Mouse (Mus musculus) liver (tissue): Measurements from ENCODE around the gene Mtmr10.

Source experiments
- DNase-seq: peaks from one replicate; pipeline ENCODE4 v3.0.0-alpha.2; 2020; ENCODE audit warnings: mixed read lengths

Gene Mtmr10

DNA sequence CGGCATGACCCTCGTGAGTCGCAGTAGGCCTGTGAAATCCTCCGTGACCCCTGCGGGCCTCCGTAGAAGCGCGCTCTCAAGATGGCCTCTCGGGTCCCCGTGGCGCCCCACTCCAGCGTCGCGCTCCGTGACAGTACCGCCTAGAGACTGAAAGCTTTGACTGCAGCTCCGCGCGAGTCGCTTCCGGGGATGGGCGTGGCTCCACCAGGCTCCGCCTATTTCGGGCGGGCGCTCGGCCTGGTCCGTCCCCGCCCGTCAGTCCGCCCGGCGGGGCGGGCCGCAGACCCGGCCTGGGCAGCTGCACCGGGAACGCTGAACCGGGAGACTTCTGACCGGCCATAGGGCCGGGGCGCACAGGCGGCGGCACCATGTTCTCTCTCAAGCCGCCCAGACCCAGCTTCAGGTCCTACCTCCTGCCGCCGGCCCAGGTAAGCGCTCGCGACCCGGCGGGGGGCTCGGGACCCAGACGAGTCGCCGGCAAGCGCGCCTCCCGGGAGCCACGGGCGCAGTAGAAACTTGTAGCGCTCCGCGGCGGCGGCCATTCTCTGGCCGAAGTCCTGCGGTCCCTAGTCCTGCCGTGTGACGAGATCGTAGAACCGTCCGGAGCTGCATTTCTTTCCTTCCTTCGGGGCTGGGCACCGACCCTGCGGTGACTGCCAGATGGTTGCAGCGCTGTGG is at the start of gene Mtmr10:
TSS of gene Mtmr10 (plus strand) at position 240 of the 678 bp plus-strand sequence.
- DNase-seq = peak; percentile 97

DNA sequence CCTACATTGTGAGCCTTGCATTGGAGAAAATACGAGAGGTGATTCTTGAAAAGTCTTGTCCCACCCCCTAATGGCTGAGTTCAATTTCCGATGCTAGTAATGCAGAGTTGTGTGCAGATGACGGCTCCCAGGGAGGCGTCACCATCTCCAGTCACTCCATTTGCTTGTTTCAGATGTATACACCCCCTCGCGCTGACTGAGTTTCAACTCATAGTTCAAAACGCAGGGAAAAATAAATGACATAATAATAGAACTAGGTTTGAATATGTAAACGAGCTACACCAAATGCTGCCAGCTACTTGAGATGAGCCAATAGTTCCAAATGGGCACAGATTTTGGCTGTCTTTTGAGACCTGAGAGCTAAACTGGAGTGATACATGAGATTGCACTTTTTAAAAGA is 49.7 kb upstream of the Mtmr10 start:
- no peak for DNase-seq

DNA sequence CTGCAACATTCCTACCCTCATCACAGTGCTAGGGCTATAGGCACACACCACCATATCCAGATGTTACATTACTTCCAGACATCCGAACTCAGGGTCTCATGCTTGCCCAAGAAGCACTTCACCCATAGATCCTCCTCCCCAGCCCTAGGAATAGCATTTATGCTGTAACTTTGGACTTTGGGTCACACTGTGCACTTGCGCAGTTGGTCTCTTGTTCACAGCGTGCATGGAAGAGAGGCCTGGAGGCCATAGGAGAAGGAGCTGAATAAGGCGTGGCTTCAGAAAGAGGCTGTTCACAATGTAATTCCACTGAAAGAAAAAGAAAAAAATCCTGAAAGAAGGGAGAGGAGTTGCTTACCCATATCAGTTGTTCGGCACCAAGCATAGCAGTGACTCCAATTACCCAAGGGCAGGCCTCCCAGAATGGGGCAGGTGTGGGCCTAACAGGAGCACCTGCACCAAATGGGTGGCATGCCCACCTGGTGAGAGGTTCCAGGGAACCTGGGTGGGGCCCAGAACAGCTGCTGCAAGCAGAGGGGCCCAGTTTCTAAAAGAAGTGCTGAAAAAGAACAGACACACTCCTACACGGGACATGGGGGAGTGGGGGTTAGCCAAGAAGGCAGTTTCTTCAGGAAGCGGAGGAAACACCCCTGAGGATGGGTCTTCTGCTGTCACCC is 48.9 kb upstream of the Mtmr10 start:
- no peak for DNase-seq

DNA sequence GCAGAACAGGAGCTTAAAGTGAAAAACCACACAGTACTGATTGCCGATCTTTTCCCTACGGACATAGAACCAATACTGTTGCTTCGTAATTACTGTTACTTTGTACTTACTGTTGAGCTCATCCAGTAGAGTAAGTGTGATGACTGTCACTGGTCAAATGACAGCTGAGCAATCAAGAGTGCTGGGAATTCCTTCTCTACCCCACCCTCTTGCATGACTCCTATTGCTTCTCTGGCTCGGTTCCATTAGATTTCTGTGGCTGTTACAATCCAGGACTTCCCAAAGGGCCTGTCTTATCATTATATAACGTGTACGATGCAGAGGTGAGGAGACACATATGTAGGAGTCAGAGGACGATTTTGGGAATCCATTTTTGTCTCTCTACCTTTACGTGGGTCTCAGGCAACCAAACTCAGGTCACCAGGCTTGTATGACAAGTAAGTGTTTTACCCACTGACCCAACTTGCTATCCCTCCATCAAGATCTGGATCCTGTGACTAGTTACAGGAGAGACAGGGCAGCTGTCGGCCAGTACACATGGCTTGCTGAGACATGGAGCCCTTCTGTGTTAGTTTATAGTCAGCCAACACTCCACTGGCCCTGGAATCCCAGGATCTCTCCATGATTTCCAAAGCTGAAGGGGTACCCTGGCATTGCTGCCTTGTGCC is 48.2 kb upstream of the Mtmr10 start:
- DNase-seq = no peak

DNA sequence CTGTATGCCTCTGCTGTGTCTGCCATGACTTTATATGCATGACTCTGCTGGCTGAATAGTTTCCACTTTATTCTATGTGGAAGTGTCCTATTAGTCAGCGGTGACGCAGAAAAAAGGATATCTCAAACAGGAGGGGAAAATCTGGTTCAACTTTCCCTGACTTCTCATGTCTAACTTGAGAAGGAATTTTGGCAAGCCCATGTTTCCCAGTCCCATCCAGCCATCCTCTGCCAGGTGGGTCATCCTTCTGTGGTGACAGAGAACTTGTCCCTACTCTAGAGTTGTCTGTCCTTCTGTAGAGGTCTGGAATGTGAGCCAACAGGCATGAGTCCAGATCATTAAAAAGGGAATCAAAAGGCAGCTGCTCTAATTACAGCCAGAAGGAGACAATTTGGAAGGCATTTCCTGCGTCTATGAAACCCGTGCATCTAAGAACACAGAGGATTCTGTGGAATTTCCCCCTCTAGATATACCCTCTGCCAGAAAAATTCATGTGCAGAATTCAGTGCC is 47.6 kb upstream of the Mtmr10 start:
- no peak for DNase-seq

DNA sequence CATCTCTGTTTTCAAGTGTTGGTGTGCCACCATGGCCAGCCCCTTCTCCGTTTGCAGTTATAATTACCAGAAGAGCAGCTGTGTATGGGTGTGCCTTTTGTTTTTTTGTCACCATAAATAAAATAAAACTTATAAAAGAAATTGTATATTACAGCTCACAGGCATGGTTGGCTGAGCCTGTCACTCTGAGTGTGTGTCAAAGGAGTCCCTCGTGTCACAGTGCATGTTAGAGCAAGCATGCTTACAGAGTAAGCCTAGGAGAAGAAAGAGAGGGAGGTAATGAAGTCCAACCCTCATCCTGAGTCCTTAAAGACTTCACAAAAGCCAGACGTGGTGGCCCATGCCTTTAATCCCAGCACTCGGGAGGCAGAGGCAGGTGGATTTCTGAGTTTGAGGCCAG is 45.0 kb upstream of the Mtmr10 start:
- DNase-seq = no peak

DNA sequence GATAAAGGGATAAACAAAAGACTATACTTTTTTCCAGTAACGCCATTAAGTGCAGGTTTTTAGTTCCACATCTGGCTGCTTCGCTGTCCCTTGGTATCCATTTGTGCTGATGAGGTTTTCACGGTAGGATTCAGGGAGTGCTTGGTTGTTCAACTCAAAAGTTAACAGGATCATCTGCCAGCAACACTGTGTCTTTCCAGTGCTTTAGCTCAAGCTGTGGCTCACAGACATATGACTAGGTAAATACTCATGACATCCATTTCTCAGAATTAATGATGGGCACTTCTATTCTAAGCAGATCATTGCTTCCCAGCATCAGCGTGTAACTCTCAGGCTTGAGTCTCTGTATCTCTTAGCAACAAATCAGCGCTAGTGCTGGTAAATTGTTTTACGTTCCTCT is 43.1 kb upstream of the Mtmr10 start:
- no peak for DNase-seq

DNA sequence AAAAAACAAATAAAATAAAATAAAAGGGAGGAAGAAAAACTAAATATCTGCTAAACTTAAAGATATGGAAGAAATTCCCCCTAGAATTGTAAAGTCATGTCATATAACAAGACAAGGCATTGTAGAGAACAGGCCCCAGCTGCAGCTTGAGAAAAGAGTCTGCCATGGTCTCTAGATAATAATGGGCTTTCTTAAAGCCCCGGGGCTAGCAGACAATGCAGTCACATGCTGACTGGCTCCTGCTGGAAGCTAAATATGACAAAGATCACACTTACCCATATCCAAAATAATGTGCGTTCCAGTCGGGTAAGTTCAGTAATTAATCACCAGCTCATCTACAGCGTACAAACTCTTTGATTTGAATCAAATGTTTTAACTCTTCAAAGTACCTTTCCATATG is 40.7 kb upstream of the Mtmr10 start:
- DNase-seq = no peak

DNA sequence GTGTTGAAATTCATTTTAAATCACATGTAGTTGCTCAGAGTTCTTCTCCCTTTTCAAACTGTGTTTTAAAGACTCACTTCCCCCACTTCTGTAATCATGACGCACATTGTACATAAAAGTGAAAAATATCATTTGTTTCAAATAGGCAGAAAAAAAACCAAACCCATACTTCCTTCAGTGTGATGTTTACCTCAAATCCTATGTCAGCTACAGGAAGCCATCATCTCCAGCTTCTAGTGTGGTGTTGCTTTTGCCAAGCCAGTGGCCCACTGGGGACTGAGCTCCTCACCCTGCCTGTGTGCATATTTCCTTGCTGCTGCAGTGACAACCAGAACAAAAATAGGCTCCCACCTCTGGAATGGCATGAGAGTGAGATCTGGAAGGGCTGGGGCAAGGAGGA is 39.1 kb upstream of the Mtmr10 start:
- DNase-seq = no peak

DNA sequence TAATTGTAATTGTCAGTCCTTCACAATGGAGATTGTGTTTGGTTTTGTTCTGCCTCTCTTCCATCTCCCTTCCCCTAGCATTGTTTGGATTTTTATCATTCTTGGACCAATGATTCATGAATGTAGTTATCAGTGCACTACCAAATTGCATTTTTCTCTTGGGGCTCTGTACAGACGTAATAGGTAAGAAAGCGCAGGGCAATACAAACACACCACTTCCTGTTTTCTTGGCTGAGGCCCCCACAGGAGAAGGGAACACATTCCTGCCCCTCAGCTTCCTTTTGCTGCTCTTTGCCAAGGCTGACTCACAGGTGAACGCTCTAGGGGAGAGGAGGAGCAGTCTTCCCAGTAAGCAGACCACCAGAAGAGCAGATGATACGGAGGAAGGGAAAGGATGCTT is 37.7 kb upstream of the Mtmr10 start:
- DNase-seq = no peak

DNA sequence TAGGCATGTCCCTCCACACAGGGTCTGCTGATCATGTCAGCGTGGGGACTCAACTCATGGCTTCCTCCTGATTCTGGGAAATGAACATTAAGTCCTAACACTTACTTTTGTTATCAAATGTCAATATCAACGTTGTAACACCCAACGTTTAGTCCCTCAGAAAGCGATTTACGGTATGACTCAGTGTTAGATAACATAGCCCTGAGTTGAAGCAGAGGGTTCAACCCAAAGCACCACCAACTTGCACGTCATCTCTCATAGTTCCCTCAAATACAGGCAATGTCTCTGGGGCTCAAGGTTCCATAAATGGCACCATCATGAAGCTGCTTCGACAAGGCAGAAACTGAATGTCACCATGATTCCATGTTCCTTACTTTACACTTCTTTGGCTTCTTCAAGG is 37.0 kb upstream of the Mtmr10 start:
- DNase-seq = no peak

DNA sequence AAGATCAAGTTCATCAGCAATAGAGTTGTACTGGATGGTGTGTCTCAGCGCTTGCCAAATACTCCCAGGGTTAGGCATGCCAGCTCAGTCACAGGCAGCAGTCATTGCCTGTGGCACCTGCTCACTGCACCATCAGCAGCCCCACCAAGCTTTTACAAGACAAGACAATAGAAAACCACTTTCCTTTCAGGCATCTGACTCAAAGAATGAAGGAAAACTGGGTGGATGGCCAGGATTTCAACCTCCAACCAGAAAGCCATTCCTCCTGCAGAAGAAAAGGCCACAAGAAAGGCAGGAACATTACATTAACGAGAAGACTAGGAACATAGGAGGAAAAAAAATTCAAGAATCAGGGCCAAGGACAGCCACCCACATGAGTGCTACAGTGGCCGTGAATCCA is 33.7 kb upstream of the Mtmr10 start:
- no peak for DNase-seq

DNA sequence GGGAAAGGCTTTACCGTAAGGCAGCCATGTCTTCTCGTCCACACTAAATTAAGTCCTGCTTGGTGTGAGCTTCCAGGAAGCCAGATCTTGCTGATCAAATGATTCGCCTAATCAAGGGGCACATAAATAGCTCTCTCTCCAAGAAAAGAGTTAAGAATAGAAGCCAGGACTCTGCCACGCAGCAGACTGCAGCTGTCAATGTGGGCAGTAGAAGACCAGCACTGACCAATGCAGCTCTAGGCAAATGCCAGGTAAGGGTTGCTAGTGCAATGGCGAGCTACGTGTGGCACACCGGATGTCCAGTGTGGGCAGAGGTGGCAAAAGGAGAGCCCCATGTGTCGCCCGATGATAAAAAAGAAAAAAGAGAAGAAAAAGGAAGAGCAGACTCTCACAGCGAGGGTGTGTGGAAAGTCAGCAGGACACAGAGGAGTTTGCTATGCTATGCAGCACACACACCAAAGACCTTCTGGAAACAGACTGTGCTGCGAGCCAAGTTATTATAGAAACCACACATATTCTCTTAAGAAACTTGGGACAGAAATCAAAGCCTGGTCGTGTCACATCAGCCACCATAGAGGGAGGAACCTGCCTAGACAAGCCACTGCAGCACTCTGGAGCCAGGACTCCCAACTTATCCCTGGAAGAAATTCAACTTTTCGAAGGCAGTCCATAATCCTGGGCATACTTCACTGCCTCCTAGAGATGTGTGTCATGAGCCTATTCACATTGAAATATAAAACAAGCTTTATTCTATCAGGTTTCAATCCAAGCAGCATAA is 21.8 kb upstream of the Mtmr10 start:
- no peak for DNase-seq

DNA sequence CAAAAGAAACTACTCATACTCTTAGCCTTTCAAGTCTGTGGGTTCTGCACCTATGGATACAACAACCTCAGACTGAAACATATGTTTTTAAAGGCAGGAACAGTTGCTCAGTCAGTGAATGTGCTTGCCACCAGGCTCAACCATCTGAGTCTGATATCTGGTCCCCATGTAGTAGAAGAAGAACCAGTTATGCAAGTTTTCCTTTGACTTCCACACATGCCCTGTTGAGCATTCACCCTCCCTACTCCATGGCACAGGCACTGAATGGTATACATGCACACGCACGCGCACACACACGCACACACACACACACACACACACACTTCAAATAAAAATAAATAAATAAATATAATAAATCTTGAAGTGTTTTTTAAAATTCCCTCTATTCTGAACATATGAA is 20.9 kb upstream of the Mtmr10 start:
- DNase-seq = no peak

DNA sequence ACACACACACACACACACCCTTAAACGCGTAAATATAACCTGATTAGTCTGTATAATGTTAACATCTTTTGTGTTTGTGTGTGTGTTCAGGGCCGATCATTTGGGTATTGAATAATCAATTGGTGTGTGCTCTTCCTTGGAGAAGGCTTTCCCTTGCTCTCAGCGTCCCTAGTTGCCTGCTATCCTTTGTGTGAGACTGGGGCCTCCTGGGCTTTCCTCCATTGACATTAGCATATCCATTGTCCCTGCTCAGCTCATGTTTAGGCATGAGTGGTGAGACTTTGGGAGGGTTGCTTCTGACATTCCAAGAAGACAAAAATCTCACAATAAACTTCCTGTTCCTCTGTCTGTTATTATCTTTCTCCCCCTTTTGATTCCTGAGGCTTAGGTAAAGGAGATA is 15.5 kb upstream of the Mtmr10 start:
- DNase-seq = no peak

DNA sequence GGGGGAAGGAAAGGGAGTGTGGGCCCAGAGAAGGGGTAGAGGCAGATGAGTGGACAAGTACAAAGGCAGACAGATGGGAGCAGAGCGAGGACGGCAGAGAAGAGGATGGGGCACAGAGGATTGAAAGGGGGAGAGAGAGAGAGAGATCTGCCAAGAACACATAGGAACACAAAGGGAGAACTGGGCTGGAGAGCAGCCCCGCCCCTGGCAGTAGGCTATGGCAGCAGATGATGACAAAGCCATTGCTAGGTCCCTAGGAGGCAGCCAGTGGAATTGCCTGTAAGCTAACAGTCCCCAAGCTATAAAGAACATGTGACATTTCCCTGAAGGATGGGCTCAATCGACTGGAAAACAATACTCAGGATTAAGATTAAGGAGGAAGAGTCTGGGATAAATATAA is 11.9 kb upstream of the Mtmr10 start:
- no peak for DNase-seq

DNA sequence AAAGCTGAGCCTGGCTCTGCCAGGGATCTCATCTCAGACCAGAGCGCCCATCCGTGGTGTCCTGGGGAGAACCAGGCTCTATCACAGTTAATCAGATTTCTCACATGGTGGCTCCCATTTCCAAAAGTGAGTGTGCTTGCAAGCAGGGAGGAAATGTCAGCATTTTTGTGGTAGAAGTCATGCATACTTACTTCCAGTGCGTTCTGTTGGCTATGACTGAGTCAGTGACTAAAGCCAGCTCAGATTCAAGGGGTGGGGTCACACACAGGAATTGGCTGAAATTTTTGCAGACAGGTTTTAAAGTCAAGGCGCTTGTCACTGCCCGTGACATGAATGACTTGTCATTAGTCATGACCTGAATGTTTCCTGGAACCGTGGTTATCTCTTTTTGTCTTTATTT is 10.5 kb upstream of the Mtmr10 start:
- no peak for DNase-seq

DNA sequence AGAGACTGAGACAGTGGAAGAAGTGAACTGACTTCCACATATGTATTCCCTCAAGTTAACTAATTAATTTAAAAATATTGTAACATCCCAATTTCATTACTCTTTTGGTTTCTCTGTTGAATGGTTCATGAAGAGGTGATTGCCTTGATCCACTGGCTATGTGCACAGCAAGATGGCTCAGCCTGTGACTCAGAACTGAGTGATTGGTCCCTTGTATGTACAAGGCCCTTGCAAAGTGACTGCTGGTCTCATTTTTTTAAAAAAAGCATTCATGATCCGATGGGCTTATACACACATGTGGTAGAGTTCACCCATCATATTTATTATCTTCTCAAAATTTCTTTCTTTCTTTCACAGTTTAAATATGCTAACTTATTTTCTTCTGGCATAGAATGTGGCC is 8.9 kb upstream of the Mtmr10 start:
- DNase-seq = no peak

DNA sequence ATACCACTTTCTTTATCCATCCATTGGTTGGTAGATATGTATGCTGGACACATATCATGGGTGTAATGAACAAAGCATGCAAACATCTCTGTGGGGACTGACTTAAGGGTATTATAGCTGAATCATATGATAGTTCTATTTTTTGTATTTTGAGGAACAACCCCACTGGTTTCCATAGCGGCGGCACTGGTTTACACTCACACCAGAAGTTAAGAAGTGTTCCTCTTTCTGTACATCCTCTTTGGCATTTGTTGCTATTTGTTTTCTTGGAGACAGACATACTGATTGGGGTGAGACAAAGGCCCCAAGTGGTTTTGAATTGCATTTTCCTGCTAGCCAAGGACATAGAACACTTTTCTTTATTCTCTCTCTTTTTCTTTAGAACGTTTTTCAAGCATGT is 7.9 kb upstream of the Mtmr10 start:
- no peak for DNase-seq

DNA sequence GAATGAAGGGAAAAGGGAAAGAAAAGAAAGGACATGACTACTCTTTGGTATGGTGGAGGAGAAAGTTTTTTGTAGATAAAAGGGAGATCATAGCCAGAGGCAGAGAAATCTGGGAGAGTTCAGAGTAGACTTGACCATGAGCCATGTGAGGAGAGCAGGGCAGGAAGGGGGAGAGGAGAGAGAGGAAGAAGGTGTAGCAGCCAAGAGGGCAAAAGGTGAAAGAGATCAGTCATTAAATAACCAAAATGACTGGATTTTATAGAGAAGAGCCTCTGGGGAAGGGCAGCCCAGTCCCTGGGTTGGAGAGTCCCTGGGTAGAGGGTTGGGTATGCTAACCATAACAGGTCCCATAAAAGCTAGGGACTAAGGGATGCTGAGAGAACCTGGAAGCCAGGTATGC is 887 bp upstream of the Mtmr10 start:
- DNase-seq = no peak

DNA sequence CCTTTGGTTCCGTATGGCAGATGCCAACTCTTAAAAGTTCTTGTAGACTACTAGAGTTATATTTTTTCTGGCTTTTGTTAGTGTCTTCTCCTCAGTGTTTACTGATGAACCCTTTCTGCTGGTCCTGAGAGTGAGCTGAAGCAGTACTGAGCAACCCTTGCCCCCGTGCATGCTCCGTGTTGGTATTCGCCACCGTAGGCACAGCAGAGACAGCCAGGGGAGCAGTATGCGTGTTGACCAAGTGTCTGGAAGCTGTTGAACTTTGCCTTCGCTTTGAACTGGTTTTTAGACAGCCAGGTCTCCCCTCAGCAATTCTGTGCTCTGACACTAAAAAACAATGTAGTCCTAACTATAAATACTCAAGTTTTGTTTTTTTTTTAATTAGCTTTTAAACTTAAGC is 2.0 kb downstream of the Mtmr10 start:
- no peak for DNase-seq

DNA sequence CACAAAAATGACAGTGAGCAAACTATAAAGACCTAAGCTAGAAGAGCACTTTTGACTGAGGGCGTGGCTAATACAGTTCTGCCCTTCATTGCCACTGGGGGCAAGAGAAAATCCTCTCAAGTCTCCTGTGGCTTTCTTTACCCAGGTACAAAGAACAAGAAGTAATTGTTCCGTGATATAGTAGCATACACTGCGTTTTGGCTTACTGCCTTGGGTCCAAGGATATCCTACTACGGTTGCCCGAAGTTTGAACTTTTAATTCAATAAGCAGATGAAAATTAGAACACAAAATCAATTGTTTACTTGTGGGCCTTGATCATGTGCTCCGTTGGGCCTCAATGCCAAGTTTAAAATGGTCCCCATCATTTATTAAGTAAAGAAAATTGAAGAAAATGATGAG is 3.0 kb downstream of the Mtmr10 start:
- no peak for DNase-seq

DNA sequence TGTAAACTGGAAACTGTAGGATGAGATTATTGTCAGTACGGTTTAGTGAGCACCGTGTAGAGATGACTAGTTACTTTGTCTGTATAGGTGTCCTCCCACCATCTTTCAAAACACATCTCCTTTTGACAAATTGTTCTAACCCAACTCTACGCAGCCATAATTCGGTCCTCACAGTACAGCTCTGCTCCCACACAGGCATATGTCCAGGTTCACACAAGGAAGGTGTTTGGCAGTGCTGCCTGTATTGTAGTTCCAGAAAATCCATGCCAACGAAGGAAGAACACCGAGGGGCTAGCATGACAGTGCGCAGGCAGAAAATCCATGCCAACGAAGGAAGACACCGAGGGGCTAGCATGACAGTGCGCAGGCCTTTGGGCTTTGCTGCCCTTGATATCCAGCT is 4.3 kb downstream of the Mtmr10 start:
- no peak for DNase-seq
